Mouse (Mus musculus) liver, adult 2 months (tissue): ENCODE measurements around the gene Hist1h1e.
"Not testable (repeated sequence)": the region's sequence is repeated elsewhere in the genome, so short reads cannot be mapped to it uniquely, and the experiment has no call there.

Experiments used
- CTCF ChIP-seq: fragments of 200-500 bp; IDR thresholded peaks from 2 replicates; pipeline ENCODE4 v1.5.1; 2011; ENCODE audit warnings: low read depth, low read length, control low read depth
- POLR2A ChIP-seq: fragments of 200-500 bp; IDR thresholded peaks from 2 replicates; pipeline ENCODE4 v1.6.1; 2011; ENCODE audit warnings: low read length, control low read depth; ENCODE audit not compliant: insufficient read depth; ENCODE audit errors: extremely low read depth

- TF ChIP-seq CTCF, POLR2A: not testable (repeated sequence)
These were observed 46.5 kb downstream of the Hist1h1e start for GRCm38 (mm10) chr13:23575864-23576313.
